Mouse (Mus musculus) limb, embryonic 14.5 days (tissue): Measurements from ENCODE around the gene Thy1. TPM values are rescaled to one million over a fixed set of nuclear protein-coding genes. Genes with fewer than 3 reads are reported as not detected.

ENCODE experiments used
- ATAC-seq: fragments of 200-750 bp; cut with Nextera tagmentation; 2 replicates; pipeline ENCODE4 v1.8.0; 2017; ENCODE audit warnings: low read depth, moderate number of reproducible peaks, moderate TSS enrichment; ENCODE audit not compliant: low FRiP score
- DNase-seq: peaks from one replicate; pipeline ENCODE4 v3.0.0-alpha.2; 2015; ENCODE audit warnings: low spot score
- H3K27ac ChIP-seq: fragments of 300-500 bp; sonication (generic); replicated peaks from 2 replicates; pipeline ENCODE4 v1.5.1; 2014; ENCODE audit warnings: low read depth, mild to moderate bottlenecking, low read length, moderate library complexity, mixed read lengths
- H3K27me3 ChIP-seq: fragments of 300-500 bp; sonication (generic); 2 replicates; pipeline ENCODE4 v1.6.1; 2014; ENCODE audit warnings: low read length, mixed read lengths; ENCODE audit not compliant: control insufficient read depth, insufficient read depth
- H3K36me3 ChIP-seq: fragments of 300-500 bp; sonication (generic); 2 replicates; pipeline ENCODE4 v1.6.1; 2014; ENCODE audit warnings: mild to moderate bottlenecking, low read length, moderate library complexity, mixed read lengths; ENCODE audit not compliant: control insufficient read depth, insufficient read depth
- H3K4me1 ChIP-seq: fragments of 300-500 bp; sonication (generic); 2 replicates; pipeline ENCODE4 v1.6.1; 2014; ENCODE audit warnings: antibody characterized with exemption, low read length, mixed read lengths; ENCODE audit not compliant: control insufficient read depth, insufficient read depth
- H3K4me2 ChIP-seq: fragments of 300-500 bp; sonication (generic); replicated peaks from 2 replicates; pipeline ENCODE4 v1.6.1; 2014; ENCODE audit warnings: low read depth, mild to moderate bottlenecking, low read length, moderate library complexity; ENCODE audit not compliant: severe bottlenecking
- H3K4me3 ChIP-seq: fragments of 300-500 bp; sonication (generic); replicated peaks from 2 replicates; pipeline ENCODE4 v1.5.1; 2014; ENCODE audit warnings: low read length
- H3K9ac ChIP-seq: fragments of 300-500 bp; sonication (generic); 2 replicates; pipeline ENCODE4 v1.6.1; 2014; ENCODE audit warnings: mild to moderate bottlenecking, low read depth, low read length, moderate library complexity; ENCODE audit not compliant: severe bottlenecking
- H3K9me3 ChIP-seq: fragments of 300-500 bp; sonication (generic); 2 replicates; pipeline ENCODE4 v1.6.1; 2016; ENCODE audit warnings: low read length; ENCODE audit not compliant: control insufficient read depth
- POLR2A ChIP-seq: fragments of 200-500 bp; IDR thresholded peaks from 2 replicates; pipeline ENCODE4 v1.8.0; 2012; ENCODE audit warnings: inconsistent platforms, mild to moderate bottlenecking, moderate library complexity, borderline replicate concordance; ENCODE audit not compliant: insufficient read depth, insufficient read length; ENCODE audit errors: extremely low read depth
- WGBS: fragments of 180-500 bp; shearing (Covaris S2); extraction: QIAGEN DNeasy Blood & Tissue Kit; methylation state at CpG from one replicate; pipeline ENCODE4 v1.1.7; 2014; 5-methylcytosine and 5-hydroxymethylcytosine counted together
- polyA plus RNA-seq, 2 experiments: library from polyadenylated mRNA; depleted of rRNA in 1 of 2; stranded (reverse) in 1 of 2; unstranded in 1 of 2; fragments of >200 nt; fragmentation: Nextera tagmentation in 1 of 2; extraction: Ambion mirVana in 1 of 2; gene quantifications; 2 replicates each; pipeline versions ENCODE4 v1.2.1 to v1.2.3; 2012 to 2014

The Thy1 gene
- polyA plus RNA-seq, 2 experiments = 17.2 to 49.8 TPM

DNA sequence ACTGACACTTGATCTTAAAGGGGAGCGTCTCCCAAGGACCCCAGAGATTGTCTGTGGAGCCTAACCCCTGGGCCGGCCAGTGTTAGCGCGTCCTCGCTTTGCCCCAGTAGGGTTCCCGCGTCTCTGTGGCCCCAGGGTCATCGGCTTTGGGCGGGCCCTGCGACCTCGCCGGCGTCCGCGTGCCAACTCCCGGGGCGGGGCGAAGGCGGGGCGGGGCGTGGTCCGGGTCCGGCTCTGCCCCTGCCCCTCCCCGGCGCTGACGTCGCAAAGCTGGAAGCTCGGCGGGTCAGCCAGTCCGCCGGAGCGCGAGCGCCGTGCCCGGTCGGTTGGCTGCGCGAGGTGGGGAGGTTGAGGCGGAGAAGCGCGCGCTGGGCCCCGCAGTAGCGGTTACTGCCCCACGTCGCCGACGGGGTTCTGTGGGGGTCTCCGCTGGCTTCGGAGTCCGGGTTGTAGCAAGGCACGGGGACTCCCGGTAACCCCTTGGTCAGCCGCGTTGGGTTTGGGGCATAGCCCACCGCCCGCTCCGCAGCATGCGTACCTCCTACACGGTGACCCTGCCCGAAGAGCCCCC is 41.6 kb downstream of the Thy1 start:
- no peak overlapping the region for H3K27ac ChIP-seq
- H3K27me3 ChIP-seq = peaks cover 14% of the 10 kb centered on the region
- peak; percentile 67 for DNase-seq

DNA sequence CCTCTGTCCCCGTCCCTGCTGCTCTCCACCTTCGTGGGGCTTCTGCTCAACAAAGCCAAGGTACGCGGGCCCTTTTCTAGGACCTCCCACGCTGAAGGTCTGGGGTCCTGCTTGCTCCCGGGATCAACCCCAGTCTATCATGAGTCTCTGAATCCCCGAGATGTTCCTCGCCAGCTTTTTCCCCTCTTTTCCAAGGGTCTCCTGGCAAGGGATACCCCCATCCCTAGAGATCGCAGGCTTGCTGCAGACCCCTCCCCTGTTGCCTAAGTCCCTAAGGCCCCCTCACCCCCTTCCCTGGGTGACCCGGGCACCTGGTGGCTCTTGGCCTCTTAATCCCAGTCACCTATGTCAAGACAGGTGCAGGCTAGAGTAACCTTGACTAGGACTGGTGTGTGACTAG is 42.1 kb downstream of the Thy1 start:
- peak overlapping the region; percentile 70 for H3K9ac ChIP-seq
- WGBS = 3% methylated on average over 9 of the region's 10 CpGs
- 0 out of 2 replicates have a peak, but pooled peaks cover 5% of the 10 kb centered on the region for H3K36me3 ChIP-seq
- peaks cover 46% of the 10 kb centered on the region for H3K4me1 ChIP-seq
- TF ChIP-seq POLR2A = no peak
- ATAC-seq = no peak; the same call in 1 of the 2 replicates
- peaks cover 14% of the 10 kb centered on the region for H3K27me3 ChIP-seq
- DNase-seq = no peak
- H3K4me2 ChIP-seq = peak overlapping the region; percentile 98
- no peaks in the 10 kb centered on the region for H3K9me3 ChIP-seq
- H3K4me3 ChIP-seq = peak overlapping the region; percentile 61
- H3K27ac ChIP-seq = no peak overlapping the region

More for the DNA sequence above, 41.6 kb downstream of the Thy1 start:
- H3K4me2 ChIP-seq = peak overlapping the region; percentile 98
- TF ChIP-seq POLR2A = no peak
- no peaks in the 10 kb centered on the region for H3K9me3 ChIP-seq
- H3K4me3 ChIP-seq = peak overlapping the region; percentile 61
- H3K36me3 ChIP-seq = no peaks in the 10 kb centered on the region
- peaks cover 47% of the 10 kb centered on the region for H3K4me1 ChIP-seq
- 0% methylated on average over 24 of the region's 62 CpGs for WGBS
- H3K9ac ChIP-seq = peak overlapping the region; percentile 70
- peak; percentile 73 for ATAC-seq

DNA sequence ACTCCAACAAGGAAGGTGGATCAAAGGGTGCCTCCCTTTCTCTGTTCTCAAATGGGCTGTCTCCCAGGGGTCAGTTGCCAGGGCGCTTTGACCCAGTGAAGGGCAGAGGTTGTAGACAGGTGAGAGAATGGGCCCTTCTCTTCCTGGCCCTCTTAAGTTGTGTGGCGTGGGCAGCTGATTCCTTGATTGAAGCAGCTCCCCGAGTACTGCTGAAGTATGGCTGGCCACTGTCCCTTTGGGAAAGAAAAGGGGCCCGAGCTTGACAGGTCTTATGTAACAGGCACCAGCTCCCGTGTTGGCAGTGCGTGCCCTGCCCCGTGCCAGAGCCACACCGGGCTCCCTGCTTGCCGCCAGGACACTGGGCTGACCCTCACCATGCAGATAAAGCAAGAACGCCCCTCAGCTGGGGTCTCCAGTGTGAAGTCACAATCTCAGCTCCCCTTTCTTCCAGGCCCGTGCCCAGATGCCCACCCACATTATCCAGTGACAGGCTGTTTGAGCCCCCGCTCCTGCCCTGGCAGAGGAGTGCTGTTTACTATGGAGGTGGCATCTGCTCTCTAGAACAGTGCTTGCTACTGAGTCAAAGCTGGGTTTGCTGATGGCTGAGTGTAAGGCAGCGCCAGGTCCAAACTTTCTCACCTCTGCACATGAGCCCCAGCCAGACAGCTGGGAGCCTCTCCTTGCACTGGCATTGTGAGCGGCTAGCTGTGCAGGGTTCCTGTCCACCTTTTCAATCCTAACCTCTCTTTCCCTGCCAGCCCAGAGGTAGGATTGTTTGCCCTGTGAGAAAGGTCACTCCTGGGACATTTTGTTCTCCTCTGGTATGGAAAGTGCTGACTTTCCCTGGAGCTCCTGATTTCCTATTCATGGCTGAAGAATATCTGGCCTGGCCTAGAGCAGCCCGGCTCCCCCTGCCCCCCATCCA is 42.8 kb downstream of the Thy1 start:
- WGBS = 71% methylated on average over 15 of the region's 15 CpGs
- Histone ChIP-seq H3K9ac (no peak overlapping the region), H3K9me3 (no peaks in the 10 kb centered on the region), H3K4me2 (peak overlapping the region; percentile 98), H3K36me3 (0 out of 2 replicates have a peak, but pooled peaks cover 8% of the 10 kb centered on the region), H3K4me1 (peaks cover 44% of the 10 kb centered on the region), H3K4me3 (peak overlapping the region; percentile 61; the same call in 1 of the 2 replicates), H3K27ac (no peak overlapping the region), H3K27me3 (peaks cover 14% of the 10 kb centered on the region)
- ATAC-seq (no peak), DNase-seq (no peak)
- TF ChIP-seq POLR2A = no peak

DNA sequence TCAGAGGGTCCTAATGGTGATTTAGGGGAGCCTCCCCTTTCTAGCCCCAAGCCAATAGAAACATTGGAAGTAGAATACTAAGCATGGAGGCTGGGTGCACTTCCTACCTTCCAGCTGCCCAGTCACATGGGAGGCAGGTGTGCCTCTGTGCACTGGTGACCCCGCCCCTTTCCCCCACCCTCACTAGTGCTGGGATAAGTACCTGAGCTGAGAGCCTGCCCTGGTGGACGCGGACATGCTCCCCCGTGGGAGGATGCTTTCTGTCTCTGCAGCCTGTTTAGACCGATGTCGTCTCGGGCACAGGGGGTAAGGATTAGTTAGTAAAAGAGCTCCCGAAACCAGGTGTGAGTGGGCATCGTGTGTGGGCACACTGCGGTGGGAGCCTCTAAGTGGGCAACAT is 43.8 kb downstream of the Thy1 start:
- Histone ChIP-seq H3K4me2 (no peak overlapping the region), H3K4me3 (no peak overlapping the region), H3K4me1 (peaks cover 36% of the 10 kb centered on the region), H3K27ac (no peak overlapping the region), H3K27me3 (peaks cover 14% of the 10 kb centered on the region), H3K9ac (no peak overlapping the region), H3K36me3 (peaks cover 15% of the 10 kb centered on the region), H3K9me3 (no peaks in the 10 kb centered on the region)
- no peak for TF ChIP-seq POLR2A
- WGBS = 40% methylated on average over 10 of the region's 10 CpGs
- no peak for DNase-seq
- ATAC-seq = no peak

DNA sequence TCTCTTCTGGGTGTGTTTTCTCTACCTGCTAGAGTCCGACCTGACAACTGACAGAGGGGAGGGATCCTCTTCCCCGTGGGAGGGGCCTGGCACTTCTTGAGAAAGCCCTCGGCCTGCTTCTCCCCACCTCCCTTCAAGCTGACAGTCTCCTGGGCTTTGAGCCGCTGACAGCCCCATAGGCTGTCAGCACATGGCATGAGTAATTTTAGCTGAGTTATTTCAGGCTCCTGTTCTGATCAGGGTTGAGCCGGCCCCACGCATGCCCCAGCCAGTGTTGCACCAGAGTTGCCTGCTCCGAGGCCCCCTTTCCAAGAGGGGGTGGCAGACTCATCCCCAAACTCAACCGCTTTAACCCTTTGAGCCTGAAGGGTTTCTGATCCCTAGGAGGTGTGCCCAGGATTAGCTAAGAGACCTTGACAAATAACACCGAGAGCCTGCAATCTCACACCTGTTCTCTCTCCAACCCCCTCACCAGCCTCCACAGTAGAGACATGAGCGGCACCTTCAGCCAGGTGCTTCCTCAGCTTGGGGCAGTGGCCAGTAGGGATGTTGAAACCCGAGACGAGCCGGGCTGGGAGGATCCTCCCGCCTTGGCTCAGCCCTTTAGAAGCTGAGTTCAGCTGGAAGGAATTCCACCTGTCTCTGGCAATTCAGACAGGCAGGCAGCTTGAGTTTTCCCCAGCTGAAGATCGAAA is 44.7 kb downstream of the Thy1 start:
- H3K27me3 ChIP-seq = peaks cover 14% of the 10 kb centered on the region
- ATAC-seq (peak; percentile 49), DNase-seq (peak; percentile 55)
- WGBS = 5% methylated on average over 15 of the region's 15 CpGs
- no peak overlapping the region for H3K4me3 ChIP-seq
- no peaks in the 10 kb centered on the region for H3K9me3 ChIP-seq
- 0 out of 2 replicates have a peak overlapping the region, but pooled peaks have one; percentile 5 for H3K27ac ChIP-seq
- H3K4me1 ChIP-seq = peaks cover 33% of the 10 kb centered on the region
- peak overlapping the region; percentile 15; the same call in 1 of the 2 replicates for H3K4me2 ChIP-seq
- H3K9ac ChIP-seq = no peak overlapping the region
- peaks cover 23% of the 10 kb centered on the region for H3K36me3 ChIP-seq
- no peak for TF ChIP-seq POLR2A
